ENCODE assay signal across 11 mouse cellular contexts in the genomic region with DNA sequence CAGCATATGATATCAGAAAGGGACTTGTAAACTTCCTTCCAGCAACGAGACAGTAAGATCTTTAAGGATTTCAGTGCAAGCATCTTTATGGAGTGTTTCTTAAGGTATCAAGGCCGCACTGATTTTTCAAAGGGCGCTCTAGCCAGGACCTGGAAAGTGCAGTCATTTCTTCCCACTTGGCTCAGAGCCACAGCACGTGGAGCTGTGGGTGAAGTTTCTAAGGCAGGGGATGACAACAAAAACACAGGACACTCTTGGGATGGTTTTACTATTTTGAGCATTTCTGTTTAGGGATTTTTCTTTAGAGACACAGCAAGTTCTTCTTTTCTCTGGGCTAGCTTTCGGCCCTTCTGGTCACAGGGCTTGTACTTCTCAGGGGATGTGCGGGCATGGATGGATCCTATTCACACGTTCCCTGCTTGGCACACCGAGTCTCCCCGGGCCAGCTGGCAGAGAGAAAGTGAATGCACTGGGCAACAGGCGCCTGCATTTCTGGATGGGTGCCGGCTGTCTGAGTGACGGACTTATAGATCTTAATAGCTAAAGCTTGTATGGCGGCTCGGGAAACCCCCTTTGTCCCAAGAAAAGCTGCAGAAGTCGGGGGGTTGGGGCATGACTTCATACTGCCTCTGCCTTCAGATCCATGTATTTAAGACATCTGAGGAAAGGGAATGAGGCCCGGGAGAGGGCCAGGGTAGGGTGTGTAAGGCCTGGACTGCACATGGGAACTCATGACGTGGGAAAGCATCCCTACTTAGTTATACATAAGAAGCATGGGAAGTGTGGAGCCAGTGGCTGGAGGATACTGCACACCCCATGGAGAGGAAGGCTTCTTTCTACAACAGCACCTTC.
DNase-seq lines count a peak whose midpoint lies in the region; ATAC-seq and TF ChIP-seq lines count a peak whose summit lies in the region.
"Had no signal": no experiment of that assay in that cellular context is flagged by ENCODE, and none has a peak within 500 bp of the region (broad histone marks: within the 10 kb centered on the region; RNA-seq: fewer than 3 reads in every experiment).

No protein-coding gene starts in this region.

- H3K27me3 ChIP-seq in kidney, adult 2 months (replicated peaks; ENCODE audit: control insufficient read depth, insufficient read depth, low read length), result no peaks in the 10 kb centered on the region

- no peaks in the 10 kb centered on the region for H3K36me3 ChIP-seq in kidney, adult 2 months (ENCODE audit: control insufficient read depth, insufficient read depth, low read length)
- H3K36me3 ChIP-seq: G1E had no signal

- TF ChIP-seq CTCF in kidney, adult 2 months (conservative IDR thresholded peaks at IDR 0.05; ENCODE audit: insufficient read depth, insufficient read length, low read depth, low read length), result no peak

- 57% methylated on average over 17 of the region's 17 CpGs for WGBS in kidney, adult 2 months

- H3K4me1 ChIP-seq in kidney, adult 2 months (ENCODE audit: control insufficient read depth, insufficient read depth, low read length), result peaks cover 42% of the 10 kb centered on the region

- no peak overlapping the region for H3K4me3 ChIP-seq in kidney, adult 2 months (ENCODE audit: insufficient read depth, low read depth, low read length)

- no peak for TF ChIP-seq POLR2A in kidney, adult 2 months (IDR thresholded peaks at IDR 0.05; ENCODE audit: low read depth, low read length)

- no peak overlapping the region for H3K27ac ChIP-seq in kidney, adult 2 months (ENCODE audit: insufficient read depth, low read depth, low read length)

- peak; percentile 40 for DNase-seq in kidney, postnatal 10 days
- no peak for DNase-seq in kidney, adult 2 months
- DNase-seq in brain, adult 2 months (ENCODE audit: low read depth, low spot score), result peak; percentile 82
- DNase-seq in cerebellum, postnatal 14 days, result peak; percentile 78 to 80
- peak; percentile 65 for DNase-seq in heart, postnatal 4 days
- no peak for DNase-seq in testis, postnatal 10 days (ENCODE audit: low spot score)
- DNase-seq in thymus, postnatal 36 days, result no peak
- DNase-seq: kidney, adult 8-10 months; lung, adult 2 months had no signal

- ATAC-seq in erythroid progenitor cell, adult 5-6 weeks (replicated peaks; ENCODE audit: low FRiP score, poor library complexity, severe bottlenecking), result no peak

Comparison
In these comparisons a context has a peak if more than half of its experiments do, and no peak if none do; other contexts are left out.
1. DNase-seq: peak in kidney, postnatal 10 days (single experiment), brain, adult 2 months (single experiment), cerebellum, postnatal 14 days (2 of 2) and heart, postnatal 4 days (single experiment); none in kidney, adult 2 months (single experiment), testis, postnatal 10 days (single experiment) and thymus, postnatal 36 days (0 of 2).